Mouse (Mus musculus): ENCODE results near the gene Slc16a1.
A peak's percentile ranks its signal among the peaks of the same experiment; 100 is the strongest.
"Not testable (repeated sequence)": the region's sequence is repeated elsewhere in the genome, so short reads cannot be mapped to it uniquely, and the experiment has no call there.

Gene Slc16a1

DNA sequence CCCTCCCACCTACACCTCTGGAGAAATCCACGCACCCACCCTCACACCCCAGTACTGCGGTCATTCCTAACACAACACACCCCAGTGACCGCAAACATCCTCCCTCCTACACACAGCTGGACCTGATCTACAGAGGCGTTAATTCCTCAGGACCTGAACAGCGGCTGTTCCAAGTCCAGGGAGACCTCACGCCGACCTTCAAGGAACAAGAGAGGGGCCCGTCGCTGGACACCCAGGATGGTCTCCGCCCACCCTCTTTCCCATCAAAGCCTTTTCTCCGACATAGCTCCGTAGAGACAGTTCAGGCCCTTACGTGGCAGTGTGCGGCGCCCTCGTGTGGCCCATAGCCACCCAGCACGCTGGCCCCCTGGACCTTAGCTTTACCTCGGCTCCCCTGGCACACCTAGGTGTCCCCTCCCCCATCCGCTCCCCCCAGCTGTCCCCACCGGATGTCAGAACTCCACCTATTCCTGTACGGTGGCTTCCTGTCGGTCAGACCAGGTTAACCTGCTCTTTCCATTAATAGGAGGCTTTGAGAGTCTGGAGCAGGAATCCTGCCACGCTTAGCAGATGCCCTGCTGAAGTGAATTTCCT lies 36.9 kb downstream of the Slc16a1 start:
- DNase-seq = peak; percentile 89 to 90

DNA sequence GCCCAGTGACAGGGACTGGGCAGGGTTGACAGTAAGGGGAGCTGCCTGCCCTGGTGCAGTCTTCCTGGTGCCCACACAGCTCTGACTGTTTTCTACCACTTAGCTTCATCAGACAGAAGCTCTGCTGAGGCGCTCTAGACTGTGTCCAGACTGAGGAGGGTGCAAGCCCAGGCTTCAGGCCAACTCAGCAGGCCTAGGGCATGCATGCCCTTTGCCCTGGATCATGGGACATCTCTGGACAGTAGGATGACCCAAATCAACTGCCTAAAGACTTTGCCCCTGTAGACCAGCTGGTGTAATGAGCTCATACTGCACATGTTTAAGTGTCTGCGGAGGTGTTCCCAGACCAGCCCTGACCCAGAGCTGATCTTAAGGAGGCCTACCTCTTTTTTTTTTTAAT lies 39.3 kb downstream of the Slc16a1 start:
- no peak for DNase-seq

DNA sequence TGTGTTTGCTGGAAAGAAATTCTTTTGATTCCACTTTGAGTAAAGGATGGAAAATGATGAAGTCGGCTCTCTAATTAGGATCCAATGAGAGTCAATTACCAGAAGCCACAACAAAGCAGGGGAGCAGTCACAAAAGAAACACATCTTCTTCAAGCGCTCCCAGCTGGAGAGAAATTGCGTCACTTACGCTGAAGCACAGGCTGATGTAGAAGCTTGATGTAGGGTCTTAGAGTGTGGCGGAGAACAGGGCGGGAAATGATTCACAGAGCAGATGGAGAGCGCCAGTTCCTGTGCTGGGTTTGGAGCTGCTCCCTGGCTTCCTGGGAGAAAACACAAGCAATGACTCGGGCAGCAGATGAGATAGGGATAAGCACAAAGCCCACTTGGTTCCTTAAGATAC lies 40.4 kb downstream of the Slc16a1 start:
- no peak for DNase-seq

DNA sequence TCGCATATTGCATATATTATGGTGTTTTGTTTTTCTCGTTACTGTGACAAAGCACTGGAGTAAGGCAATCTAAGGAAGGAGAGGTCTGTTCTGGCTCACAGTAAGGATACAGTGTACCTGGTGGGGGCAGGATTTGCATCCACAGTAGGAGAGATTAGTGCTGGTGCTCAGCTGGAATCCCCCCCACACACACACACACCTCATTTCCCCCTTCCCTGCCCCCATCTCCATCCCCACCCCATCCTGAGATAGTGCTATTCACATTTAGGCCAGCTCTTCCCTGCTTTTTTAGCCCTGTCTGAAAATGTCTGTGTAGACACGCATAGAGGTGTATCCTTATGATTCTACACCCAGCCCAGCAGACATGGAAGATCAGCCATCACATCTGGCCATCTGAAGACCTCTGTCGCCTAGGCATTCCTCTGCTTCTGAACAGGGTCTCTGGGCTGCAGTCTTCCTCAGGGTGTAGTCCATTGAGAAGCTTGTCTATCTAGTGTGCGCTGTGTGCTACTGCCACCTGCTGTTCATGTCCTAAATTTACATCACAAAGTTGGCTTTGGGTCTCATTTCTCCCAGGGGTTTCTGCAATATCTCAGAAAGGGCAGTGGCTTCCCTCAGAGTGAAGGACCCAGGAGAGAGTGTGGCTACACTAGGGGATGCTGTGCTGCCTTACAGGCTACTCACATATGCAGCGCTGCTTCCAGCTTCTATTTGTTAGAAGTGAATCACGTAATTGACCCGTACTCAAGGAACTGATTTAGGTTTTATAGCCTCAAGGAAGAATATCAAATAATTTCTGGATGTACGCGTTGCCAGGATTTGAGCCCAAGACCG lies 44.4 kb downstream of the Slc16a1 start:
- peak; percentile 80 to 82 for DNase-seq

- peak; percentile 83 to 86 for DNase-seq
Measured at GRCm38 (mm10) chr3:104700751-104701335, 62.4 kb downstream of the Slc16a1 start.

- no peak for DNase-seq
Measured at GRCm38 (mm10) chr3:104701761-104702160, 63.3 kb downstream of the Slc16a1 start.

GRCm38 (mm10) chr3:104703941-104704340 lies 65.5 kb downstream of the Slc16a1 start:
- peak; percentile 67 to 72 for DNase-seq

DNA sequence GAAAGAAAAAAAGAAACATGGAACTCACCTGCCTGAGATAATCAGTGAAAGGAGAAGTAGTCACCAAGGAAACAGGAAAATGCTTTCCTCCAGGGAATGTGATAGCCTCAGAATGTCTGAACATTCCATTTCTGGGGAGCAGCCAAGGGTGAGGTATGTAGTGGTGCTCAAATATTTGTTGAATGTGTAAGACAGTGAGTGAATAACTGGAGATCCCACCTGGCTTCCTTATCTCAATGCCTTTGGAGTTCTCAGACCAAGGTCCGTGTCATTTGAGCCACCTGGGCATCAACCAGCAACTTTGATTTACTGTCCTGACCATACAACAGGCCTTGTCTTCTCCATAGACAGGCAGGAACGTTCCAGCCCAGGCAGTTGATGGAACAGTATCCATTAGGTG lies 68.0 kb downstream of the Slc16a1 start:
- DNase-seq = no peak

- DNase-seq = peak; percentile 27 to 34
Measured at GRCm38 (mm10) chr3:104706951-104707771, 68.7 kb downstream of the Slc16a1 start.

DNA sequence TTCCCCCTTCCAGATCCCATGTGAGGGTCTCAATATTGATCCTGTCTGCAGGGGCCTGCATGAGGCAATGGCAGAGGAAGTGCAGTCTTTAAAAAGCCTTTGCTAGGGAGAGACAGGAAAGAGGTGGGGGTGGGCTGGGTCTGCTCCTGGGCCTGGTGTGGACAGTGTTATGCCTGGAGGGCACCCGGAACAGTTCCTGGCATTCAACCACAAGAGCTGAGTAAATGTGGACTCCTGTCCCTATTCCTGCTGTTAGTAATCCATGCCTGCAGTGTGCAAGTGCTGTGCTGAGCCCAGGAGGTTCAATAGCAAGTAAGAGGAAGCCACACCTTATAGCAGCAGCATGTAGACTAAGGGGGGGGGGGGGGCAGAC lies 69.3 kb downstream of the Slc16a1 start:
- not testable (repeated sequence) for DNase-seq

All from cerebellum, postnatal 10 days (tissue).